Mouse (Mus musculus) adrenal gland (tissue): ENCODE results near the gene Lsm5.

Source experiments
- intact Hi-C: fragments of 180-260 bp; cut with DNase I; formaldehyde crosslinking; loops from one replicate; pipeline ENCODE4 v1.15.1; 2025
- long read RNA-seq, 2 experiments: library from polyadenylated mRNA; unstranded; transcript quantifications; one replicate each; pipeline ENCODE4 v2.0.0; 2020; ENCODE audit warnings: borderline replicate concordance in 1 of 2; ENCODE audit not compliant: insufficient replicate concordance in 1 of 2

The Lsm5 gene
- long read RNA-seq, experiment 1, transcript Lsm5-201 (5 exons, 494 nt): major isoform, 6 of 6 reads
- long read RNA-seq, experiment 1, partial matches to known transcripts: 0 of 6 reads
- long read RNA-seq, experiment 1, other reads (novel, unspliced or antisense): 0 of 6 reads
- long read RNA-seq, experiment 2, transcript Lsm5-201 (5 exons, 494 nt): major isoform, 5 of 6 reads
- long read RNA-seq, experiment 2, partial matches to known transcripts: 0 of 6 reads
- long read RNA-seq, experiment 2, other reads (novel, unspliced or antisense): 1 of 6 reads

GRCm38 (mm10) chr6:56703931-56704900 is at the start of gene Lsm5:
Gene Lsm5, minus strand, starts transcription at chr6:56704710.
- intact Hi-C loops: loop anchor here (10.0 kb wide), 1 partner anchor 831 kb away; the partner anchor contains the start of gene Ppm1k

DNA sequence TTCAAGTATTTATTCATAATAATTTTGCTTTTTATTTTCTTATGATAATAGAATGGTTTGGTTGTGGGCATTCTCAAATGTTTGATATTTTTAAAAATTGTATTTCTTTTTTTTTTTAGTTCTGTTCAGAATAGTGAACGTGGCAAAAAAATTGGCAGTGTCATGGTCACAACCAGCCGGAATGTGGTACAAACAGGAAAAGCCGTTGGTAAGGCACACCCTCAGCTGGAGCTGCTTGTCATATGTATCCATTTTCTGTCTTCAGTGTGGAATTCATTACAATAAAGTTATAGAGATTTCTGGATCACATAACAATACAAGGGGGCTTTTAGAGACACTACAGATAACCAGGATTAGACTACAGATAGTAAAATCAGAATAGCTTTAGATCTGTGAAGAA is 49.2 kb upstream of the Lsm5 start:
- intact Hi-C loops: no loop called here

- intact Hi-C loops: no loop called here
Observed at GRCm38 (mm10) chr6:56745950-56746543, 41.5 kb upstream of the Lsm5 start.

DNA sequence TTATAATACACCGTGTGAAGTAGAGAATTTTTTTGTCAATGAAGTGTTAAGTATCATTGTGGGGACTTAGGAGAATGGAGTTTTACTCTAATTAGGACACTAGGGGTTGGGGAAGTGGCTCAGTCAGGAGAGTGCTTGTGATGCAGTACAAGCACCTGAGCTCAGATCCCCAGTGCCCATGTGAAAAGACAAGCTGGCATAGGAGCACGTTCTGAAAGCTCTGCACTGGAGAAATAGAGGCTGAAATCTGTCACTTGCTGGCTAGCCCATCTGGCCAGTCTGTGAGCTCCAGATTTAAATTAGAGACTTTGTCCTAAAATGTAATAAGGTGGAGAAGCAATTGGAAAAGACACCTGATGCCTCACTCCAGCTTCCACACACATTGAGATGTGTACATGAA is 28.0 kb upstream of the Lsm5 start:
- intact Hi-C loops: no loop called here

GRCm38 (mm10) chr6:56720877-56721276 is 16.4 kb upstream of the Lsm5 start:
- intact Hi-C loops: no loop called here

DNA sequence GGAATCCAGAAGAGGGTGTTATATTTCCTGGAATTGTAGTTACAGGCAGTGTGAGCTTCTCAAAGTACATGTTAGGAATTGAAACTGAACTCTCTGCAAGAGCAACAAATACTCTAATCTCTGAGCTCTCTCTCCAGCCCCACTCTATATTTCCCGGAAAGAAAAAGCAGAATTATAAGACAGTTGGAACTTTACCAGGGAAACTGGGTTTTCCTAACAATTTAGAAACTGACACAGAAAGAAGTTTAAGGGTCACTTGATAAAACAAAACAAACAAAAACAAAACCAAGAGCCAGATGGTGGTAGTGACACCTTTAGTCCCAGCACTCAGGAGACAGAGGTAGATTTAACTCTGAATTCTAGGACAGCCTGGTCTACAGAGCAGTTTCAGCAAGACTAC is 14.6 kb upstream of the Lsm5 start:
- intact Hi-C loops: loop anchor here (5.0 to 10.0 kb wide), 2 partner anchors 78 to 206 kb away; partner anchors contain the start of genes Kbtbd2, Nt5c3 and Vmn1r4

- intact Hi-C loops: loop anchor here (5.0 to 10.0 kb wide), 2 partner anchors 82 to 210 kb away; partner anchors contain the start of genes Kbtbd2, Nt5c3 and Vmn1r4
Observed at GRCm38 (mm10) chr6:56715270-56715666, 10.8 kb upstream of the Lsm5 start.

- intact Hi-C loops: loop anchor here (5.0 to 10.0 kb wide), 2 partner anchors 83 to 210 kb away; partner anchors contain the start of genes Kbtbd2, Nt5c3 and Vmn1r4
Observed at GRCm38 (mm10) chr6:56714574-56715269, 10.2 kb upstream of the Lsm5 start, which contains the start of gene Avl9. Gene Avl9, plus strand, starts transcription at chr6:56714899.

- intact Hi-C loops: loop anchor here (10.0 kb wide), 1 partner anchor 211 kb away; the partner anchor contains the start of genes Nt5c3 and Vmn1r4
Observed at GRCm38 (mm10) chr6:56714186-56714573, 9.7 kb upstream of the Lsm5 start.

- intact Hi-C loops: no loop called here
Observed at GRCm38 (mm10) chr6:56692445-56692844, 12.1 kb downstream of the Lsm5 start.

DNA sequence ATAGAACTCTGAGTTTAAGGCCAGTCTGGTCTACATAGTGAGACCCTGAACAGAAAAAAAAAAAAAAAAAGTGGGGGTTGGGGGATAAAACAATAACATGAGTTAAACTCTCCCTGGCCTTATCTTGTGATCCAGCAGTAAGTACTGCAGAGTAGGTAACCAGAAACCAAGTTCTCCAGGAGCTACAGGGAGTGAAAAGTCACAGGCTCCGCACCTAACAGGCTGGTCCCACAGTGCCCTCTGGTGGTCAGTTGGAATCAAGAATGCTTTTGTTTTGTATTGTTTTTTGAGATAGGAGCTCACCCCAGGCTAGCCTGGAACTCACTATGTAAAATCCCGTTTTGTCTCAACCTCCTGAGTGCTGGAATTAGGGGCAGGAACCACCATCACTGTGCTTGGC is 13.3 kb downstream of the Lsm5 start:
- intact Hi-C loops: loop anchor here (2.0 kb wide), 1 partner anchor 210 kb away; no protein-coding TSS in a partner anchor

DNA sequence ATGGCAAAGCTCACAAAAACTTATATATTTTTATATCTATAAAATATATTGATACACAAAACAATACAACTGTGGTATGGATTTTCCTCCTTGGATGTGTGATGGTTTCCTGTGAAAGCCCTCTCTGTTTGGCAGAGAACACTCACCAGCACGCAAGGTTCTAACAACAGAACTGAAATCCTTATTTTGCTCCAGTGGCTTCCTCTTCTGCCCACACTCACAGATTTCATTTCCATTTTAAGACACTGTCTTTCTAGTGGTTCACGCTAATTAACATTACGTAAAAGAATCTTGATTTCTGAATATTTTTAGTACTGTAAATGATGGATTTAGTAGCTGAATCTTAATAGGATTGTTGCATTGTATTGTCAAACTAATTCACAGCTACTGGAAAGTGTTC is 16.3 kb downstream of the Lsm5 start:
- intact Hi-C loops: no loop called here

- intact Hi-C loops: no loop called here
Observed at GRCm38 (mm10) chr6:56664410-56664809, 40.1 kb downstream of the Lsm5 start.

DNA sequence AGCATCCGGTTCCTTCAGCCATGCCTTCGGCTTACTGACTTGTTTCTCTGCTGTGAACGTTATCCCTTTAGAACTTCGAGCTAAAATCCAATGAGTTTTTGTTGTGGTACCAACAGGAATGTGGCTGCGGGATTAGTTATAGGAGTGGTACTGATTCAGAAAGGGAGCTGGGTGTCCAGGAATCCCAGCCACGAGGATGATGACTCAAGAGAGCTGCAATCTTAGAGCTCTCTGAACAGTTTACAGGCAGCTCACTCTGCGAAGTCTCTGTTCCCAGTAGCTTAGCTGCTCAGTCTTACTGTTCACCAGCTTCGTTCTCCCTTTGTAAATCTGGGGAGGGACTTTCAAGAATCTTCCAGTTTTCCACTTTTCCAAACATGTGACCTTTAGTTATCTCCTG is 49.1 kb downstream of the Lsm5 start:
- intact Hi-C loops: no loop called here

DNA sequence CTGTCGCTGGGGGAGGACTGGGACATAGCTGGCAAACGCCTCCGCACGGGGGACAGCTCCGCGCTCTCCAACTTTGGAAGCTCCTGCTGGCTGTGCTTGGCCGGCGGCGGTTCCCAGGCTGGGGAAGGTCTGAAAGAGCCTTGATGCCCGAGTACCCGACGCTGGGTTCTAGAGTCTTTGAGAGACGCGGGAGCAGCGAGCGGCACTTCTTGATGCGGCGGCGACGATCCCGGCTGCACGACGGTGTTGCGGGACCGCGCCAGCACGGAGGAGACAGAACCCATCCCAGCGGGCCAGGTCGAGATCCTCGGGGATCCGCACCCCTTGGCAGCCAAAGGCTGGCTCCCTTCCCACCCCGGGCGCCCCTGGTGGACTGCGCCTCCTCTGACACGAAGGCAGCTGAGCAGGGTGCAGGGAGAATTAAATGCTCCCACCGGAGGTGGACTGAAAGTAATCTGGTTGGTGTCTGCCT is 52.4 kb downstream of the Lsm5 start:
- intact Hi-C loops: no loop called here
